Mouse (Mus musculus) frontal cortex, postnatal 14 days (tissue): ENCODE data around the gene Slc6a15.

Experiments used
- DNase-seq, 2 experiments: peaks; one replicate each; pipeline ENCODE4 v3.0.0; 2022; ENCODE audit warnings: low spot score in 2 of 2

The Slc6a15 gene

GRCm38 (mm10) chr10:103367371-103368295, at the start of gene Slc6a15:
Gene Slc6a15 (plus strand): TSS chr10:103367783.
- DNase-seq = peak; percentile 40 to 43

- no peak for DNase-seq
These were observed 45.6 kb upstream of the Slc6a15 start for GRCm38 (mm10) chr10:103321941-103322340.

GRCm38 (mm10) chr10:103323386-103323785, 44.2 kb upstream of the Slc6a15 start:
- no peak for DNase-seq

GRCm38 (mm10) chr10:103334306-103334705, 33.3 kb upstream of the Slc6a15 start:
- DNase-seq = no peak

GRCm38 (mm10) chr10:103339928-103340327, 27.7 kb upstream of the Slc6a15 start:
- DNase-seq = no peak

- no peak for DNase-seq
These were observed 20.8 kb upstream of the Slc6a15 start for GRCm38 (mm10) chr10:103346797-103347196.

GRCm38 (mm10) chr10:103368296-103369080, 905 bp downstream of the Slc6a15 start:
- peak; percentile 48 for DNase-seq

- DNase-seq = peak; percentile 41 to 50
These were observed 1.5 kb downstream of the Slc6a15 start for GRCm38 (mm10) chr10:103369081-103369420.

GRCm38 (mm10) chr10:103402171-103402570, 34.6 kb downstream of the Slc6a15 start:
- DNase-seq = no peak

GRCm38 (mm10) chr10:103427717-103428116, 60.1 kb downstream of the Slc6a15 start:
- DNase-seq = no peak

GRCm38 (mm10) chr10:103442588-103442987, 75.0 kb downstream of the Slc6a15 start:
- DNase-seq = no peak

- DNase-seq = peak in 1 of 2 experiments; percentile 8
These were observed 75.5 kb downstream of the Slc6a15 start for GRCm38 (mm10) chr10:103443070-103443469.

- no peak for DNase-seq
These were observed 80.8 kb downstream of the Slc6a15 start for GRCm38 (mm10) chr10:103448340-103448739.

- DNase-seq = no peak
These were observed 90.3 kb downstream of the Slc6a15 start for GRCm38 (mm10) chr10:103457896-103458295.
